In genomic region chr11:69982877-69983276, GRCm38 (mm10) we compare ENCODE assay signal across 8 mouse cellular contexts. TPM values are rescaled to one million over a fixed set of nuclear protein-coding genes. Genes with fewer than 3 reads are reported as not detected.
A peak's percentile ranks its signal among the peaks of the same experiment; 100 is the strongest.
DNase-seq lines count a peak whose midpoint lies in the region; ATAC-seq lines count a peak whose summit lies in the region.

No protein-coding gene starts in this region.

- ATAC-seq in lung, embryonic 15.5 days (ENCODE audit: borderline replicate concordance, extremely low read depth, low FRiP score, low TSS enrichment): no peak
- no peak for ATAC-seq in limb, embryonic 11.5 days (ENCODE audit: insufficient number of reproducible peaks, low FRiP score, low TSS enrichment, low read depth)
- no peak for ATAC-seq in stomach, embryonic 14.5 days (ENCODE audit: insufficient number of reproducible peaks, insufficient read depth, low FRiP score, low read depth)
- no peak for ATAC-seq in monocyte, adult 5-6 weeks (replicated peaks; ENCODE audit: insufficient number of reproducible peaks, low FRiP score, low TSS enrichment, poor library complexity, severe bottlenecking)

- H3K36me3 ChIP-seq in lung, embryonic 15.5 days: peaks cover 49% of the 10 kb centered on the region
- peaks cover 17% of the 10 kb centered on the region for H3K36me3 ChIP-seq in limb, embryonic 11.5 days (ENCODE audit: control insufficient read depth, insufficient read depth, low read length)
- H3K36me3 ChIP-seq in stomach, embryonic 14.5 days (ENCODE audit: control insufficient read depth, insufficient read depth, low read length): peaks cover 28% of the 10 kb centered on the region

- H3K4me2 ChIP-seq in lung, embryonic 15.5 days: peak overlapping the region; percentile 67
- peak overlapping the region; percentile 92 for H3K4me2 ChIP-seq in limb, embryonic 11.5 days (ENCODE audit: low read depth, severe bottlenecking)
- peak overlapping the region; percentile 78 for H3K4me2 ChIP-seq in stomach, embryonic 14.5 days (replicated peaks; ENCODE audit: low read depth, low read length)

- H3K9me3 ChIP-seq in lung, embryonic 15.5 days: no peaks in the 10 kb centered on the region
- H3K9me3 ChIP-seq in limb, embryonic 11.5 days (ENCODE audit: control insufficient read depth, low read length): no peaks in the 10 kb centered on the region
- no peaks in the 10 kb centered on the region for H3K9me3 ChIP-seq in stomach, embryonic 14.5 days (ENCODE audit: control insufficient read depth, low read depth, low read length)

- peaks cover 32% of the 10 kb centered on the region for H3K4me1 ChIP-seq in lung, embryonic 15.5 days
- peaks cover 13% of the 10 kb centered on the region; the same call in 1 of the 2 replicates for H3K4me1 ChIP-seq in limb, embryonic 11.5 days (ENCODE audit: control insufficient read depth, insufficient read depth, low read length)
- H3K4me1 ChIP-seq in stomach, embryonic 14.5 days (ENCODE audit: control insufficient read depth, insufficient read depth, low read length): peaks cover 16% of the 10 kb centered on the region; the same call in 1 of the 2 replicates

- 20% methylated on average over 5 of the region's 5 CpGs for WGBS in lung, embryonic 15.5 days
- WGBS in limb, embryonic 11.5 days: 44% methylated on average over 5 of the region's 5 CpGs
- WGBS in stomach, embryonic 14.5 days: 22% methylated on average over 5 of the region's 5 CpGs

- DNase-seq in lung, postnatal 14 days: no peak
- peak; percentile 66 for DNase-seq in gastrocnemius, postnatal 14 days
- DNase-seq in limb, embryonic 11.5 days (ENCODE audit: low spot score): no peak
- no peak for DNase-seq in left cerebral cortex, adult 18-20 months (ENCODE audit: low spot score in 2 of 2)
- no peak for DNase-seq in kidney, postnatal 25 days

- no peaks in the 10 kb centered on the region for H3K27me3 ChIP-seq in lung, embryonic 15.5 days
- H3K27me3 ChIP-seq in limb, embryonic 11.5 days (ENCODE audit: control insufficient read depth, insufficient read depth, low read length): no peaks in the 10 kb centered on the region
- H3K27me3 ChIP-seq in stomach, embryonic 14.5 days (ENCODE audit: control insufficient read depth, insufficient read depth, low read length): no peaks in the 10 kb centered on the region

- peak overlapping the region; percentile 93 for H3K9ac ChIP-seq in lung, embryonic 15.5 days
- H3K9ac ChIP-seq in limb, embryonic 11.5 days (ENCODE audit: low read length): no peak overlapping the region
- H3K9ac ChIP-seq in stomach, embryonic 14.5 days (replicated peaks; ENCODE audit: low read depth, low read length): peak overlapping the region; percentile 14; the same call in 1 of the 2 replicates

- intact Hi-C loops in gastrocnemius, postnatal 14 days (cut with DNase I; ENCODE audit: low total_unique reads): no loop called here

- H3K27ac ChIP-seq in lung, embryonic 15.5 days: no peak overlapping the region
- no peak overlapping the region for H3K27ac ChIP-seq in limb, embryonic 11.5 days (replicated peaks; ENCODE audit: low read depth, low read length)
- H3K27ac ChIP-seq in stomach, embryonic 14.5 days (ENCODE audit: low read length): no peak overlapping the region

- peak overlapping the region; percentile 98 for H3K4me3 ChIP-seq in lung, embryonic 15.5 days
- H3K4me3 ChIP-seq in limb, embryonic 11.5 days (ENCODE audit: low read depth, low read length): peak overlapping the region; percentile 99; the same call in 1 of the 2 replicates
- peak overlapping the region; percentile 85 for H3K4me3 ChIP-seq in stomach, embryonic 14.5 days (ENCODE audit: low read depth, low read length)

RNA-seq across cellular contexts. Expression of gene Elp5, which starts 0.6 kb away (rescaled TPM):
- 106 and 111 TPM in 2 replicates for polyA plus RNA-seq in lung, embryonic 15.5 days (2015; fragmentation: Nextera tagmentation; extraction: Ambion mirVana)
- total RNA-seq in gastrocnemius, postnatal 14 days (2021): 10 to 100 TPM; 43.0 to 52.9 TPM
- 148 and 151 TPM in 2 replicates for polyA plus RNA-seq in limb, embryonic 11.5 days (2014; fragmentation: Nextera tagmentation; extraction: Ambion mirVana)
- polyA plus RNA-seq in stomach, embryonic 14.5 days (2014; fragmentation: Nextera tagmentation; extraction: Ambion mirVana): 104 and 111 TPM in 2 replicates
- 10 to 100 TPM; 78.8 to 87.3 TPM for total RNA-seq in left cerebral cortex, adult 18-20 months (2021)
- total RNA-seq in monocyte, adult 5-6 weeks (2017): 29.0 to 43.7 TPM (median 33.9 TPM) in 3 replicates

RNA-seq across cellular contexts. Expression of gene Ctdnep1, which starts 1.9 kb away (rescaled TPM):
- 22.3 and 25.4 TPM in 2 replicates for polyA plus RNA-seq in lung, embryonic 15.5 days (2015; fragmentation: Nextera tagmentation; extraction: Ambion mirVana)
- 100 to 1,000 TPM; 185 to 209 TPM for total RNA-seq in gastrocnemius, postnatal 14 days (2021)
- 22.8 and 27.6 TPM in 2 replicates for polyA plus RNA-seq in limb, embryonic 11.5 days (2014; fragmentation: Nextera tagmentation; extraction: Ambion mirVana)
- 27.2 and 29.5 TPM in 2 replicates for polyA plus RNA-seq in stomach, embryonic 14.5 days (2014; fragmentation: Nextera tagmentation; extraction: Ambion mirVana)
- 100 to 1,000 TPM; 111 to 121 TPM for total RNA-seq in left cerebral cortex, adult 18-20 months (2021)
- 19.4 to 30.8 TPM (median 23.6 TPM) in 3 replicates for total RNA-seq in monocyte, adult 5-6 weeks (2017)

RNA-seq across cellular contexts. Expression of gene Gabarap, which starts 8.1 kb away (rescaled TPM):
- 453 and 455 TPM in 2 replicates for polyA plus RNA-seq in lung, embryonic 15.5 days (2015; fragmentation: Nextera tagmentation; extraction: Ambion mirVana)
- 100 to 1,000 TPM; 170 to 180 TPM for total RNA-seq in gastrocnemius, postnatal 14 days (2021)
- 397 and 432 TPM in 2 replicates for polyA plus RNA-seq in limb, embryonic 11.5 days (2014; fragmentation: Nextera tagmentation; extraction: Ambion mirVana)
- 496 and 523 TPM in 2 replicates for polyA plus RNA-seq in stomach, embryonic 14.5 days (2014; fragmentation: Nextera tagmentation; extraction: Ambion mirVana)
- total RNA-seq in left cerebral cortex, adult 18-20 months (2021): 100 to 1,000 TPM; 231 to 236 TPM
- total RNA-seq in monocyte, adult 5-6 weeks (2017): 244 to 340 TPM (median 296 TPM) in 3 replicates

RNA-seq across cellular contexts. Expression of gene Phf23, which starts 12.7 kb away (rescaled TPM):
- 75.0 and 78.2 TPM in 2 replicates for polyA plus RNA-seq in lung, embryonic 15.5 days (2015; fragmentation: Nextera tagmentation; extraction: Ambion mirVana)
- total RNA-seq in gastrocnemius, postnatal 14 days (2021): 10 to 100 TPM; 20.4 to 20.7 TPM
- 56.1 and 64.9 TPM in 2 replicates for polyA plus RNA-seq in limb, embryonic 11.5 days (2014; fragmentation: Nextera tagmentation; extraction: Ambion mirVana)
- polyA plus RNA-seq in stomach, embryonic 14.5 days (2014; fragmentation: Nextera tagmentation; extraction: Ambion mirVana): 40.2 and 47.9 TPM in 2 replicates
- total RNA-seq in left cerebral cortex, adult 18-20 months (2021): 10 to 100 TPM; 52.6 to 53.8 TPM
- 48.7 to 74.0 TPM (median 57.5 TPM) in 3 replicates for total RNA-seq in monocyte, adult 5-6 weeks (2017)

RNA-seq across cellular contexts. Expression of gene Dvl2, which starts 17.5 kb away (rescaled TPM):
- 34.7 and 40.3 TPM in 2 replicates for polyA plus RNA-seq in lung, embryonic 15.5 days (2015; fragmentation: Nextera tagmentation; extraction: Ambion mirVana)
- total RNA-seq in gastrocnemius, postnatal 14 days (2021): 1 to 10 TPM; 5.1 to 7.8 TPM
- 47.3 and 52.0 TPM in 2 replicates for polyA plus RNA-seq in limb, embryonic 11.5 days (2014; fragmentation: Nextera tagmentation; extraction: Ambion mirVana)
- polyA plus RNA-seq in stomach, embryonic 14.5 days (2014; fragmentation: Nextera tagmentation; extraction: Ambion mirVana): 29.0 and 29.9 TPM in 2 replicates
- total RNA-seq in left cerebral cortex, adult 18-20 months (2021): 10 to 100 TPM; 28.6 to 32.9 TPM
- 18.6 to 27.1 TPM (median 19.1 TPM) in 3 replicates for total RNA-seq in monocyte, adult 5-6 weeks (2017)
